Mouse (Mus musculus): Measurements from ENCODE around the gene Akap12. TPM values are rescaled to one million over a fixed set of nuclear protein-coding genes. Genes with fewer than 3 reads are reported as not detected.

The Akap12 gene
- polyA plus RNA-seq, 1 experiment: 23.6 TPM

DNA sequence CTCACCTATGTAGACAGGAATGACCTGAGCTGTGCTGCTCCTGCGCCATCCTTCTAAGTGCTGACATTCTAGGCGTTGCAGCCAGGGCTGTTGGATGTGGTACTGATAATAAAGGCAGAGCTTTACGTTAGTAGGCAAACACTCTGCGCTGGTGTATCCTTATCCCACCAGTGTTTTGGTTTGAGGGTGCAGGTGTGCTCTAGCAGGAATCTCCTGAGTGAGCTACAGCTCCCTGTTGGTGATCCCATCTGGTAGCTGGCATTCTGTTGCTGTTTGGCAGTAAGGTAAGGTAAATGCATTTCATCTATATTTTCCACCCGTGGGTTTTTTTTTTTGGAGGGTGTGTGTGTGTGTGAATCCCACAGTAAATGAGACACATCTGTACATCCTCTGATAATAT is 131.9 kb downstream of the Akap12 start:
- DNase-seq (ENCODE audit: low read depth): no peak

DNA sequence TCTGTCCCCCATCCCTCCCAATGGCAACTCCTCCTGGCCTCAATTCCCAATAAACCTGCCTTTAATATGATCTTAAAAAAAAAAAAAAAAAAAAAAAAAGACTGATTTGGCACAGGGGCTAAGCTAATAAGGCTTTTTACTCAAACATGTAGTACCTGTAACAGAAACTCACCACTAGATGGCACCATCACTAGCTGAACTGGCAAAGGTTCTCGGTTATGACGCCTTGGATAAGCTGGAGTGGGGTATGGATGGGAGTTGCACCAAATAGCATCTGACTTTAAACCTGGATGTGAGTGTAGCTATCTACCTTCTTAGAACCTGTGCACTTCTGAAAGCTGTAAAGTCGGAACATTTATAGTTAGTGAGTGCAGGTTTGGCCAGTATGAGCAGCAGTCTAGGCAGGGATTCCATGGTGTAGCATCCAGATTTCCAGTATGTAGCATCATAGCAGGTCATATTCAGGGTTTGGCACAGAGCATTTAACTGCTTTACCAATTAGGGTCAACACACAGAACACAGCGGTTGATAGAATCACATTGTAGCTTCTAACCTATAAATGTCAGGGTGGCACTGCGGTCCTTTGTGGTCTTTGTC is 138.8 kb downstream of the Akap12 start:
- DNase-seq (ENCODE audit: low read depth): no peak

DNA sequence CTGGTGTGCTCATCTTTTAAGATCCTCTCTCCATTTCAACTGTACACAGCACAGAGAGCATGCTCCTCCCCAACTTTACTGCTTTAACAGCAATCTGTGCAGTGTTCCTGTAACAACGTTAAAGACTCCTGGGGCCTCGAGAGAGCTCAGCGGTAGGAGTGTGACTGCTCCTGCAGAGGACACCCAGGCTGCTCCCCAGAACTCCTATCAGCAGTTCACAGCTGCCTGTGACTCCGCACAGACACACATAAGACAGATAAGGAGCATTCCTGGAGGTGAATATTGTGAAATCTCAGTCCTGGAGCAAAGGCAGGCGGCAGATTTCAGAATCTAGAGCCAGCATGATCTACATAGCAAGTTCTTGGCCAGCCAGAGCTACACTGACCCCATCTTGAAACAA is 139.3 kb downstream of the Akap12 start:
- no peak for DNase-seq (ENCODE audit: low read depth)

DNA sequence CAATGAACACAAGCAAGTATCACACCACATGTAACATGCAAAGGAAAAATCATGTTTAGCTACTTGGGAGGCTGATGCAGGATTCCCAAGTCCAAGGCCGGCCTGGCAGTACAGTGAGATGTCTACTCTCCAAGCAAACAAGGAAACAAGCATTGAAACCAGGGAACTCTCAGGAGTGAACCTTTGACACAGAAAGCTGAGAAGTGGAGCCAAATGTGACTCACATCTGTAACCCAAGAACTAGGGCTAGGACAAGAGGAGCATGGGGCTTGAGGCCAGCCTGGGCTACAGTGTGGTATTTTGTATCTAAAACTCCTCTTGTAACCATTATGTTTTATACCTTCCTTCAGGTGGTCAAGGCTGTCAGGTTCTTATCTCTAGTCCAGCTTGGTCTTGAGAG is 141.0 kb downstream of the Akap12 start:
- DNase-seq (ENCODE audit: low read depth): no peak

Other genes starting within 250 kb of the Akap12 start
- gene Zbtb2, start 121.7 kb downstream of the Akap12 start, polyA plus RNA-seq (2012; rRNA removed): 7.9 and 8.5 TPM in 2 replicates
- gene Rmnd1, start 166.0 kb downstream of the Akap12 start, polyA plus RNA-seq (2012; rRNA removed): 30.1 and 31.0 TPM in 2 replicates
- 7.3 and 7.8 TPM in 2 replicates for gene Armt1, start 166.1 kb downstream of the Akap12 start, polyA plus RNA-seq (2012; rRNA removed)
- gene Ccdc170, start 216.1 kb downstream of the Akap12 start, polyA plus RNA-seq (2012; rRNA removed): 0.69 and 0.72 TPM in 2 replicates